Mouse (Mus musculus): ENCODE data around the gene Ccnjl.
A peak's percentile ranks its signal among the peaks of the same experiment; 100 is the strongest.

Gene Ccnjl

GRCm38 (mm10) chr11:43528078-43528682, 404 bp upstream of the Ccnjl start:
- peak; percentile 40 for DNase-seq (ENCODE audit: low read depth)

DNA sequence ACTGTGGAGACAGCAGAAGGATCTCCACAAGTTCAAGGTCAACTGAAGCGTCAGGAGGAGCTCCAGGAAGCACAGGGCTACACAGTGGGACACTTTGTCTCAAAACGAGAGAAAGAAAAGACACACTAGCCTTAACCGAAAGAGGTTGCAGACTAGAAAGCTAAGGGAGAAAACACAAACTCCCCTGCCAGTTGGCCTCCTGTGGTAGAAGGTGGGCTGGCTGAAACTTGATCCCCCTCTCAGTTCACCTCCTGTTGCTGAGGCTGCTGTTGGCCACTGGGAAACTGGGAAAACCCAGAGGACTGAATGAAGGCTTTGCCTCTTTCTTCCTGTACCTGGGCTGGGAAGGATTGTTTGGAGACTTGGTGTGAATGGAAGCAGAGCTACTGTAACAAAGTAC, 1.5 kb downstream of the Ccnjl start:
- peak; percentile 37 for DNase-seq (ENCODE audit: low read depth)

DNA sequence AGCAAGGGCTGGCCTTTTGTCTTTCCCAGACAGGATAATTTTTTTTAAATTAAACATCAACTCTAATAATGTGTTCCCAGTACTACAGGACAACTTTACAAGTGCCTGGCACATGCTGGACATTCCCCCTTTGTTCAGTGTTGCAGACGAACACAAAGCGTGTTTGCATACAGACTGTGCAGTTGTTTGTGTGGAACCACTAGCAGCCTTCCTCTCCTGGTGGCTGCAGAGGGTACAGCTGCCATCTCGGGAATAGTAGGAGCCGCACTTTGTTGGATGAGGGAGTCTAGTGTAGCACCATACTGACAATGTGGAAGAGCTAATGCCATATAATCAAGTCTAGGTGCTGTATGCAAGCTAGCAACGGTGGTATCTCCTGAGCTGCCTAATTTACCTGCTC, 3.0 kb downstream of the Ccnjl start:
- no peak for DNase-seq (ENCODE audit: low read depth)

GRCm38 (mm10) chr11:43537074-43537473, 8.5 kb downstream of the Ccnjl start:
- no peak for DNase-seq (ENCODE audit: low read depth)

DNA sequence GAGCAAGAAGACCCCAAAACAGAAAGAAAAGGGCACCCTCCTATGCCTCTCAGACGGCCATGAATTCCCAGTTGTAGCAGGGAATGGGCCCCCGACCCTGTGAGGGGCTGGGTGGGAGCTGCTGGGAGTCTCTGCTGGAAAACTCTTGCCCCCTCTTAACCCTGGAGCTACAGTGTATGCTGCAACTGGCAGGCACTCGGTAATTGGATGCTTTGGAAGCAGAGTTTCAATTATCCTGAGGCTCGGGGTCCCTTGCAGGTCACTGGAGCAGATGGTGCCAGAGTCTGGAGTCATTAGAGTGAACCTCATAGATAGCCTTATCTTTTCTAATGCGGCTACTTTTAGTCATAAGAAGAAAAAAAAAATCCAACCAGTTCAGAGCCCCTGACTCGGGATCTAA, 11.3 kb downstream of the Ccnjl start:
- no peak for DNase-seq (ENCODE audit: low read depth)

DNA sequence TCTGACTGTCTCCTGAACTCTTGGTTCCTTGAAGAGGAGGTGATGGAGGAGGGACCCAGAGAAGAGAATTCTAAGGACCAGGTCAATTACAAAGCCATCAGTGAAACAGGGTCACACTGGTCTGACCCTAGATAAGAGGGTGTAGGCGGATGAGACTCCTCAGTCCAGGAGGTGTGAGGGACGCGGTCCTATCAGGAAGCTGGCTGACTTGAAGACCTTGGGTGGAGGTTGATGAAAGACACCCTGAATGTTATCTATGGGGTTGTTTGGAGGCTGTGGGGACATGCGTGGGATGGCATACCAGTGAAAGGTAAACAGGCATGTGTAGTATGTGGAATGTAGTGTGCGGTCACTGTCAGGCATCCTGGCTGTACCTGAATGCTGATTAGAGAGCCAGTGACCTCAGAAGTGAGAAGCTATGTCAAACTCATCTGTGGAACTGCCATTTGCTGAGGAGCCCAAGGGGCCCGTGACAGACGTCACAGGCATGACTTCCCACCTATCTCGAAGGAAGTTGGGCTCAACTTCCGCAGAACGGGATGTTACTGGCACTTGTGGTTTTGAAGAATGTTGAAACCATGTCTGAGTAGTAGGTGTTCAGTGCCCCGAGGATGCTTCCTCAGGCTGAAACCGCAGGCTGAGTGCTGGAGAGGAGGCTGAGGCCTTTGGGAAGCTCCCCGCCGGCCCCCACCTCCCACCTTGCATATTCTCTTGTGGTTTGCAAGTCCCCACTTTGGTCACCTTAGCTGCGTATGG, 15.3 kb downstream of the Ccnjl start:
- DNase-seq (ENCODE audit: low read depth) = peak; percentile 90

DNA sequence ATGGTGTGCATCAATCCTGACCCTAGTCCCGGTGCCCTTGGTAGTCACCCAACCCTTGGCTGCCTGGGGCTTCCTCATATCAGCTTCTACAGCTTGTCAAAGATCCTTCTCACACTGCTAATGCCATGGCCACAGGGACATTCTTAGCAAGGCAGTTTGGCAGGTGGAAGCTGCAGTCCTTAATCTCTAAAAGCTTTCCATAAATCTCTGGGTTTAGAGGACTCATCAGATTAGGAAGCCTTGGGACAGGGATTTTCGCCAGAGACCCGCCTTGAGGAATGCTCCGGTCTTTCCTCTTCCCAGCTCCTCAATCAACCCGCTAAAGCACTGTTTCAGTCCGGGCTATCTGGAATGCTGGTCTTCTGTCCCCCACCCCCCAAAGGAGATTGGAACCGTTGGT, 16.2 kb downstream of the Ccnjl start:
- no peak for DNase-seq (ENCODE audit: low read depth)

GRCm38 (mm10) chr11:43545873-43546475, 17.4 kb downstream of the Ccnjl start:
- no peak for DNase-seq (ENCODE audit: low read depth)

DNA sequence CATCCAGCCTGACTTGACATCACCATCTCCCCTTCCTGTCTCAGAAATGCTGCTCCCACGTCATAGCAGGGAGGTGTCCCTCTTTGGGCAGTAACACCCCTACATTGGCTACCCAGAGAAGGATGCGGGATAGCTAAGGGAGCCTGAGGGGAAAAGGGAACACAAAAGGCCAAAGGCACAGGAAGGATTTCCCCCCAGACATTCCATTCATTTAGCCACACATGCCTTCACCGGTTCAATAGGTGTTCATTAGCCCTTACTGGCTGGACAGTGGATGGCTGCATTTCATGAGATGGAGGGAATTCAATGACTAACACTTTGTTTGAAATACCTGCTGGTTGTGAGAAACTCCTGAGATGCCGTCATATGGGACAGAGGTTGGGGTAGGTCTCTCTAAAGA, 18.1 kb downstream of the Ccnjl start:
- no peak for DNase-seq (ENCODE audit: low read depth)

DNA sequence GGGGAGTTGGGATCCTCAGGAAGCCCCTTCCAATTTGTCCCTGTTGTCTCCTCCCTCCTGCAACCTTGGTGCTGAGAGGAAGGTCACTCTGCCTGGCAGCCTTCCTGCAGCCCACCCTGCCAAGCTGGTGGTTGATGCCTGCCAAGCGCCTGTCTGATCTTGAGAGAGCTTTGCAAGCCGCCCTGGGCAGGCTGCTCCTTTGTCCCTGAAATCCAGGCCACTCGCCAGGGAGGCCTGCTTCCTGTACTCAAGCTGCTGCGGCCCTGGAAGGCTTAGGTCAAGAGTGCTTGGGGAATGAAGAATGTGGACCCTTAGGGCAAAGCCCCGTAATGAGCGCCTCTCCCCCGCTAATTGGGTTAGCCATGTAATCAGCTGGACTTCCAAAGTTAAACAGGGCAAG, 19.6 kb downstream of the Ccnjl start:
- no peak for DNase-seq (ENCODE audit: low read depth)

DNA sequence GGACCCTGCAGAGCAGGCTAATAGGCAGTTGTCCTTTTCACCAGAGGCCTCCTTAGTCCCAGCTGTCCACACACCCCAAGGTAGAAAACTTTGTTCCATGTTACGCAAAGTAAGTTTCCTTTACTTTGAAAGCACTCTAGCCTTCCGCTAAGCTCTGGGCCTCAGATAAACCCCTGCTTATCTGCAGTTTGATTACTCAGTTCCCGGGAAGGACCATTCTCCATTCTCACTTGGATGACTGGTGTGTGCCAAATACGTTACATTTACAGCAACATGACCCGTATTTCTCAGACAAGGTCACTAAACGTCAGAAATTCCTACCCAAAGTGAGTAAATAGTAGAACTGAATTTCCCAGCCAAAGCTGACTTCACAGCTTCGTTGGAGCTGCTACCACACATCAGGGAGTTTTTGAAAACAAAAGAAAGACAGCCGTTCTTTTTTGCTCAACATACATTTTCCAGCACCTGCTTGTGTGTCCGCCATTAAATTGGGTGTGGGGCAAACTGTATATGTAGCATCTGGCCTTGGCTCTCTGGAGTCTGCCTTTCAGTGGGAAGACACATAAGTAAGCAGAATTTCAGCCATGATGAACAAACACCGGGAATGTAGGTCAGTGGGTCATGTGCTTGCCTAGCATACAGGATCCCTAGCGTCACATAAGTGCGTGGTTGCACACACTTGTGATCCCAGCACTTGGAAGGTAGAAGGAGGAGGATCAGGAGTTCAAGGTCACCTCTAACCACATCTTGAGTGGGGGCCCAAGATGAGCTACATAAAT, 20.3 kb downstream of the Ccnjl start:
- no peak for DNase-seq (ENCODE audit: low read depth)

GRCm38 (mm10) chr11:43549701-43550100, 21.1 kb downstream of the Ccnjl start:
- DNase-seq (ENCODE audit: low read depth) = no peak

DNA sequence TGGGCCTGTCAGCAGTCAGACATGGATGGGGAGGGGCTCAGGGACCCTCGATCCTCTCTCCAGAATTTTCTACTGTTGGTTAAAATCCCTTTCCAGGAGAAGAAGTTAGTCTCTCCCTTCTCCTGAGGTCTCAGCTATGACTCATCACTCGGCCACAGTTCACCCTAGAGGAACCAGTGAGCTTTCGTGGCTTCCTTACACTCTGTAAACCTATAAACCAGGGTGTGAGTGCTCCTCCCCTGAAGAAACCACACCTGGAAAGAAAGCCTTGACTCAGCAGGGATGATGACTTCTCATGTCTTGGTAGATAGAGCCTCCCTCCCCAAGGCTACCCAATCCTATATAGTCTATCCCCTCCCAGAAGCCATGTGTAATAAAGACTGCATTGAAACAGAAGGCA, 23.2 kb downstream of the Ccnjl start:
- DNase-seq (ENCODE audit: low read depth) = peak; percentile 89

DNA sequence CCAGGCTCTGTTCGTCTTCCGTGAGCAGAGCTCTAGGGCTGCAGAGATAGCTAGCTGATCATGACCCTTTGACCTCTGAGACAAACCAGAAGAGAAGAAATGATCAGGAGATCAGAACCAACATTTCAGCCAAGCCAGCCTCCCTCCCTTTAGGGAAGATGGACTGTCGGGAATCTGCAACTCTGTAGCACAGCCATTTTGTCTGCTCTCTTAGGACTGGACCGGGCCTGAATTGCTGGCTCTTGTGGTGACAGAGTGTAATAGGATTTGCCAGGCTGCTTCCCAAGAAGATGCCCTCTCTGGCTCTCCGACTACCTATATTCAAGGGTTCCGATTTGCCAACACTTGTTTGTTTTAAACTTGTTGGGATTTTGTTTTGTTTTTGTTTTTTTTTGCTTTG, 24.1 kb downstream of the Ccnjl start:
- no peak for DNase-seq (ENCODE audit: low read depth)

- peak; percentile 50 for DNase-seq (ENCODE audit: low read depth)
Observed at GRCm38 (mm10) chr11:43556538-43556937, 28.0 kb downstream of the Ccnjl start.

- no peak for DNase-seq (ENCODE audit: low read depth)
Observed at GRCm38 (mm10) chr11:43559515-43560292, 31.1 kb downstream of the Ccnjl start.

DNA sequence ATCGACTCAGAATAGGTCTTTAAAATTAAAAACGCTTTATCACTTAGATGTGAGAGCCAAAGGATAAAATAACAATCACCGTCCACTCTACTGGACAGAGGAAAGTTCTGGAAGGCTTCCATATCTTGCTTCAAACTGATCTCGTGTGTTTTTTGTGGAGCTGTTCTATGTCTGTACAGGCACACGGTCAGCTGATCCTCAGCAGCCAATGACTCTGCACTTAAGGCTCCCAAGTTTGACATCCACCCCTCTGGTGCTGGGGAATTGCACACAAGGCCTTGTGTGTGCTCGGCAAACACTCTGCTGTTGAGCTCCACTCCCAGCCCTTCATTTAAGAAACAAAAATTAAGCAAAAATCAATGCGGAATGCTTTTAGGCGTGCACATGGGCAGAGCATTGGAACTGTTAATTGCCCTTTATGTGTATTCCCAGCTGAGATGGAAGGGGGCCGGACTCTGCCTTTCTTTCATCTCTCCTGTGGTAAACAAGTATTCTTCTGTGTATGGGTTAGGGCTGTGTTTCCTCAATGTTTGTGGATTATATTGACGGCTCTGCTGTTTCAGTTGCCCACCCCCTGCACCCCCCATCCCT, 35.2 kb downstream of the Ccnjl start:
- DNase-seq (ENCODE audit: low read depth) = no peak

DNA sequence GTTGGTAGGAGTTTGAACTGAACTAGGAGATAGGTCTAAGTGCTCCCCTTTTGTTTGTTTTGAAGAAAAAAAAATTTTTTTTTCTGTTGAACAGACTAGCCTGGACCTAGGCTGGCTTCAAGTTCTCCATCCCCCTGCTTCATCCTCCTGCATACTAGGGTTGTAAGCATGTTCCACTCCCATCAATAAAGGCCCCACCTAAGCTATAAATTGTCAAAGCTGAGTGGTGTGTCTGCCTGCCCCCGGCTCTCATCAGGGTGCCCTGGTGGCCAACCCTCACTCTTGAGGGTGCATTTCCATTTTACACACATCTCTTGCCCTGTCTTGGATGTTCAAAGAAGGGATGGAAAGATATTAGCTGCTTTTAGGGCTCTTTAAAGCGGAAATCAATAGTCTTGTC, 36.8 kb downstream of the Ccnjl start:
- DNase-seq (ENCODE audit: low read depth) = no peak

GRCm38 (mm10) chr11:43565852-43566251, 37.3 kb downstream of the Ccnjl start:
- no peak for DNase-seq (ENCODE audit: low read depth)

DNA sequence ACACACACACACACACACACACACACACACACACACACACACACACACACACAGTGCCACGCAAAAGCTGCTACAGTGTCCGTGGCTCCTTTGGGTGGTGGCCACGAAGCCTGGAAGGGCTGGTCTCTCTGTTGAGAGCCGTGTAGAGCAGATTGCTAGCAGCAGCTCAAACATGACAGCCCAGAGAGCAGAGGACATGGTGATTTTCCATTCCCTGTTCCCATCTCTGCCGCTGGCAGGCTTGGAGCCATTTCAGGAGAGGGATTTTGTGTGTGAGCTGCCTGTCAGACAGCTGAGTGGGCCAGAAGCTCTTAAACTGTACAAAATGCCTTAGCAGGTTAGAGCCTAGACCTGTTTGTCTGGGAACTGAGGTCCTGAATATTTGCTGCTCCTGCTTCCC, 38.1 kb downstream of the Ccnjl start:
- no peak for DNase-seq (ENCODE audit: low read depth)

DNA sequence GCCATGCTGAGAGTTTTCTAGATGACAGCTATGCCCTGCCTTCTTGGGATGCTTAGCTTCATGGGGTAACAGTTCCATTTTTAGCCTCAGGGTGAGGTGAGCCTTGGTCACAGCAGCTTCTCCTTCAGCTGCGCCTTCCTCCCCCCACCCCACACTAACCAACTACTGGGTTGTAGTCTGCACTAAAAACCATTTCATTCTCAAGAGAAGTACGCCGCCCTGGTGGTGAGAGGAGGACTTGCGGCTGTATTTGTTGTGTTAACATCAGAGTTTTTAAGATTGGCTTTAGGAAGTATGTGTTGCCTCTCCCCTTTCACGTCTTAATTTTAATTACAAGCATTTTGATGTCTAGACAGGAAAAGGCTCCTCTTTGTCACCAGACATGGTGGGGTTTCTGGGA, 39.7 kb downstream of the Ccnjl start:
- peak; percentile 81 for DNase-seq (ENCODE audit: low read depth)

GRCm38 (mm10) chr11:43569188-43569587, 40.6 kb downstream of the Ccnjl start:
- DNase-seq (ENCODE audit: low read depth) = peak; percentile 69

Data from 416B (cell line).